Mouse (Mus musculus) frontal cortex, postnatal 25 days (tissue): ENCODE data around the gene Tmprss4.

Experiments
- DNase-seq, 2 experiments: peaks; one replicate each; pipeline ENCODE4 v3.0.0; 2022; ENCODE audit warnings: low spot score in 2 of 2

The Tmprss4 gene

GRCm38 (mm10) chr9:45138191-45139032, 65.5 kb downstream of the Tmprss4 start, which contains the start of gene Scn4b:
TSS of gene Scn4b (plus strand) at chr9:45138395.
- DNase-seq = no peak

- DNase-seq = no peak
Measured at GRCm38 (mm10) chr9:45136442-45137169, 67.3 kb downstream of the Tmprss4 start.

GRCm38 (mm10) chr9:45133484-45134310, 70.2 kb downstream of the Tmprss4 start:
- no peak for DNase-seq

GRCm38 (mm10) chr9:45130119-45130518, 73.8 kb downstream of the Tmprss4 start:
- DNase-seq = no peak

- DNase-seq = no peak
Measured at GRCm38 (mm10) chr9:45126941-45127340, 77.0 kb downstream of the Tmprss4 start.

GRCm38 (mm10) chr9:45125211-45125610, 78.7 kb downstream of the Tmprss4 start:
- no peak for DNase-seq
